Mouse (Mus musculus): ENCODE data around the gene Brca1. TPM values are rescaled to one million over a fixed set of nuclear protein-coding genes. Genes with fewer than 3 reads are reported as not detected.

Gene Brca1
- total and polyA plus RNA-seq, 3 experiments = 35.0 to 175 (median 71.0) TPM

DNA sequence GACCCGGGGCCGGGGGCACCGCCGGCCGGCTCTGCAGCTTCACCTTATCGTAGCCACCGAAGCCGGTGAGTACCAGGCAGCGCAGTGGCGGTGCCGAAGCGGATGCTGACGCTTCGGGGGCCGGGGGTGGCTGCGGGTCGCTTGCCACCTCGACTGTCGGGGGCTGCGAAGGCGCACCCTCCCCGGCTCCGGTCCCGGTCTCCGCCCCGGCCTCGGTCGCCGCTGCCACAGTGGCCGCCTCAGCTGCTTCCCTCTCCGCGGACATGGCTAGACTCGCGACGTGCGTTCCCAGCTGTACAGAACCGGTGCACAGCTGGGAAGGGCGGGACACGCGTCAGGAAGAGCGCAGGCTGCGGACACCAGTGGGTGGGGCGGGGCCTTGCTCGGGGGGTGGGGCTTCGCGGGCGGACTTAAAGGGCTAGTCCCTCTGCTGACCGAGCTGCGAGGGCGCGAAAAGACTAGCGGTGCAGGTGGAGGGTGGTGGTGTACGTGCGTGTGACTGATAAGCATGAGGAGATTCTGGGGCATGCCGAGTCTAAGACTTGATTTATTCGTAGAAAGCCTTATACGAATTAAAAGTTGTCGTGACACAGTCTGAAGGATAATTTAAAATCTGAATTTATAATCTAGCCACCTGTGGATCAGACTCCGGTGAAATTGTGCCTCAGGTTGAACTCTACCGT is 85.7 kb downstream of the Brca1 start, which contains the start of gene Vat1:
Gene Vat1 (minus strand): TSS at position 362 of the 683 bp plus-strand sequence.
- ATAC-seq (ENCODE audit: extremely low read depth, insufficient number of reproducible peaks, low FRiP score, poor library complexity, severe bottlenecking) (no peak), DNase-seq (ENCODE audit: low spot score) (peak; percentile 65)
- no peaks in the 10 kb centered on the region for H3K9me3 ChIP-seq (replicated peaks)
- peaks cover 39% of the 10 kb centered on the region for H3K36me3 ChIP-seq (replicated peaks)
- peak within 1 kb of the TSS; percentile 89 for H3K4me3 ChIP-seq (ENCODE audit: low read depth, low read length)
- peaks cover 2% of the 10 kb centered on the region; the same call in 1 of the 2 replicates for H3K27me3 ChIP-seq (ENCODE audit: insufficient read depth, low read length)
- no peak for TF ChIP-seq GATA2 (IDR thresholded peaks at IDR 0.05; ENCODE audit: borderline replicate concordance, low read depth, low read length)
- TF ChIP-seq TAL1 (conservative IDR thresholded peaks at IDR 0.05; ENCODE audit: low read depth, low read length) = no peak; the same call in 1 of the 2 replicates
- TF ChIP-seq POLR2AphosphoS5 (IDR thresholded peaks at IDR 0.05; ENCODE audit: insufficient replicate concordance, low read depth, low read length) = no peak
- no peak for TF ChIP-seq GATA1 (IDR thresholded peaks at IDR 0.05; ENCODE audit: borderline replicate concordance, low read length)
- no peak for TF ChIP-seq CTCF (IDR thresholded peaks at IDR 0.05; ENCODE audit: low read depth, low read length)
- peaks cover 85% of the 10 kb centered on the region for H3K4me1 ChIP-seq (ENCODE audit: insufficient read depth, low read depth, low read length)

DNA sequence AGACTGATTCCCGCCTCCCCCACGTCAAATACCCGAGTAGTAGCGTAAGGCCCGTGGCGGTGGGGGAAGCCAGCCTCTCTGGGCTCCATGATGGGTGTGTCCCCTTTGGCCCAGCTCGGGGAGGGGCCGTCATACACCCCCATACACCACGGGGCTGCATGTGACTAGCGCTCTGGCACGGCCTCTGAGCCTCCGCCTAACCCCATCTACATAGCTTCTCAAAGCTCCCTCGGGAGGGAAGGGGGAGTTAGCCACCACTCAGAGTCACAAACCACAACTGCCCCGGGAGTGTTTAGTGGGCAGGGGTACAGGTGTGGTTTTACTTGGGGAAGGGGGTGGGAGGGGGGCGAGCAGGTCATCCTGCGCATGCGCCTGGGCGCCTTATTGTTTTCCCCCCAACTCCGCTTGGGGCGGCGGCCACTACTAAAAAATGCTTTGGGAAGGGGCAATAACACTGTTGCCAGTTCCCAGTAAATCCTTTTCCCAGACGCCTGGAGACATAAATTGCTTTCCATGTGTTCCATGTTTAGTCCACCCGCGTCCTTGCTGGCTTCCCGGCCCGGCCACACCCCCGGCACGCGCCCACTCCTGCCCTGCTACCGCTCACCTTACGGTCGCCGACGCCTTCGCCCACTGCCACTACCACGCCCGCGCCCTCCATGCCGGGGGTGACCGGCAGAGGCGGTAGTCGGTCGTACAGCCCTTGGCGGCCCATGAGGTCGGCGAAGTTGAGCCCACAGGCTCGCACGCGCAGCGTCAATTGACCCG is 86.5 kb downstream of the Brca1 start:
- no peaks in the 10 kb centered on the region for H3K27me3 ChIP-seq (ENCODE audit: insufficient read depth, low read length)
- DNase-seq (ENCODE audit: low spot score) = peak; percentile 76
- peaks cover 39% of the 10 kb centered on the region for H3K36me3 ChIP-seq (replicated peaks)
- TF ChIP-seq GATA2 (IDR thresholded peaks at IDR 0.05; ENCODE audit: borderline replicate concordance, low read depth, low read length) = no peak
- TF ChIP-seq TAL1 (conservative IDR thresholded peaks at IDR 0.05; ENCODE audit: low read depth, low read length) = no peak
- no peak for TF ChIP-seq POLR2AphosphoS5 (IDR thresholded peaks at IDR 0.05; ENCODE audit: insufficient replicate concordance, low read depth, low read length)
- TF ChIP-seq GATA1 (IDR thresholded peaks at IDR 0.05; ENCODE audit: borderline replicate concordance, low read length) = no peak
- TF ChIP-seq CTCF (IDR thresholded peaks at IDR 0.05; ENCODE audit: low read depth, low read length) = no peak
- H3K9me3 ChIP-seq (replicated peaks) = no peaks in the 10 kb centered on the region
- peaks cover 82% of the 10 kb centered on the region for H3K4me1 ChIP-seq (ENCODE audit: insufficient read depth, low read depth, low read length)
- peak overlapping the region; percentile 89 for H3K4me3 ChIP-seq (ENCODE audit: low read depth, low read length)
- peak; percentile 69 for ATAC-seq (ENCODE audit: extremely low read depth, insufficient number of reproducible peaks, low FRiP score, poor library complexity, severe bottlenecking)

DNA sequence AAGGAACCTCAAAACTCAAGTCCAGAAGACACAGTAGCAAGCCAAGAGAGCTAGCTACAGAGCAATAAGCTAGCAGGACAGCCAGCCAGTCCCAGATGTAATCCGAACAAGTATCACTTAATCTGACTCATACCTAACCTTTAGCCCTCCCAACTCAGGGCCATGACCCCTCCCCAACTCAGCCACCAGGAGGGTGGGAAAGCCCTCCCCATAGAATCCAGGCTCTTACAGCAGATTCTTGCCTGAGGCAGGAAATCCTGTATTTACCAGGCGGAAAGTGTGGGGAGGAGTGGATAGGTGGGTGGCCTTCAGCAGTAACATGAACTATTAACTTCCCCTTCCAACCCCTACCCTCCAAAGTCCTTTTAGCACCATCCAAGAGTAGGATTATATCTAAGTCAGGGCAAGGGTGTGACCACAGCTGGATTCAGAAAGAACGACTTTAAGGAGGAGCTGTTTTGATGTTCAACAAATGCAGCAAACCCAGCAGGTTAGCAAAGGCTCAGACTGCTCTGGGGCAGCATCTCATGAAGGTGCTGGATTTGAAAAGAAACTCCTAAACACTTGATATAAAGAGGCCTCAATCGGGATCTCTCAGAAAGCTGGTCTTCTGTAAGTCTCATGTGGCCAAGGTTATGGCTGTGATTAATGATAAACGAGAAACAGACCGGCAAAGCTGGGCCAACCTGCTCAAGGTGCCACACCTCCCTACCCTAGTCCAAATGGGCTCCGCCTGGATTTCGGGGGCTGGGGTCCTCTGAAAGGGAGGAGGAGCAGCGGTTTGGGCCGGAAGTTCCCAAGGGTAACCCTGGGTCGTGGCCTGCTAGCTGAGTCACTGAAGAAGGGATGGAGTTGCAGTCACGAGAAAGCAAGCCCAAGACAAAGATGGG is 87.3 kb downstream of the Brca1 start, which contains the start of gene Rnd2:
Gene Rnd2 (plus strand): TSS at position 789 of the 890 bp plus-strand sequence.
- Histone ChIP-seq H3K4me3 (ENCODE audit: low read depth, low read length) (peak within 1 kb of the TSS; percentile 89), H3K9me3 (replicated peaks) (no peaks in the 10 kb centered on the region), H3K36me3 (replicated peaks) (peaks cover 41% of the 10 kb centered on the region), H3K27me3 (ENCODE audit: insufficient read depth, low read length) (no peaks in the 10 kb centered on the region), H3K4me1 (ENCODE audit: insufficient read depth, low read depth, low read length) (peaks cover 83% of the 10 kb centered on the region)
- no peak for ATAC-seq (ENCODE audit: extremely low read depth, insufficient number of reproducible peaks, low FRiP score, poor library complexity, severe bottlenecking)
- TF ChIP-seq TAL1 (conservative IDR thresholded peaks at IDR 0.05; ENCODE audit: low read depth, low read length) (no peak), GATA1 (IDR thresholded peaks at IDR 0.05; ENCODE audit: borderline replicate concordance, low read length) (no peak), POLR2AphosphoS5 (IDR thresholded peaks at IDR 0.05; ENCODE audit: insufficient replicate concordance, low read depth, low read length) (no peak), CTCF (IDR thresholded peaks at IDR 0.05; ENCODE audit: low read depth, low read length) (no peak), GATA2 (IDR thresholded peaks at IDR 0.05; ENCODE audit: borderline replicate concordance, low read depth, low read length) (no peak)
- DNase-seq (ENCODE audit: low spot score) = no peak

DNA sequence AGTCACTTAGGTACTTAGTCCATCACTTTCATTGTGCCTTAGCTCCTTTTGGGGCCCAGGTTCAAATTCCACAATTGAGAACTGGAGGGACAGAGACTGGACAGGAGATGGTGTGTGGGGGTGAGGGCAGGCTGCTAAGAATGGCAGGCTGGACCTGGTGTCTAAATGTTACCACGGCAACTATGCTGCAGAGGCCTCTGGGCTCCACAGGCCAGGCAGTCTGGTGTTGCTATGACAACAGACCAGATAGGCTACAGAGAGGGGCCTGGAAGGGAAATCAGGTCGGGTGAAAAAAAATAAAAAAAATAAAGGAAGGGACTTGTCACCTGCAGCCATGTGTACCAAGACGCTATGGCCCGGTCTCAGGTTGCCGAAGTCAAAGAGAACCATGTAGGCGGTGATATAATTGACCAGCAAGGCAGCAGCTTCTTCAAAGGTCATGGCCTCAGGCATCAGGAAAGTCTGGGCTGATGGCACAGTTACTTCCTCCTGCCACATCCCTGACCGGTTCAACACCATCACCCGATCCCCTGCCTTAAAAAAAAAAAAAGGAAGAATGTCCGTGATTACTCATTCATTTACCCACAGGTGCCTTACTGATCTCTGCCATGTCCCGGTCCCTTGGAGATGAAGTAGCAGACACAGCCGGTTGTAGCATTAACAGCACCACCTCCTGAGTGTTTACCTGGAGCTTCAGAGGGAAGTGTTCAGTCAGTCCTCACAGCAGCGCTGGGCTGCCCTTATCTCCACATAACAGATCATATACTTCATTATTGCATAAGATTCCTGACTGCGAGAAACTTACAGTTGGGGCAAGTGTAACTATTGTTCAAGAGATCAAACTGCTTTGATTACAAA is 88.9 kb downstream of the Brca1 start:
- Histone ChIP-seq H3K36me3 (replicated peaks) (peaks cover 58% of the 10 kb centered on the region), H3K27me3 (ENCODE audit: insufficient read depth, low read length) (no peaks in the 10 kb centered on the region), H3K4me3 (ENCODE audit: low read depth, low read length) (peak overlapping the region; percentile 65; the same call in 1 of the 2 replicates), H3K9me3 (replicated peaks) (no peaks in the 10 kb centered on the region), H3K4me1 (ENCODE audit: insufficient read depth, low read depth, low read length) (peaks cover 88% of the 10 kb centered on the region)
- DNase-seq (ENCODE audit: low spot score) (peak; percentile 50), ATAC-seq (ENCODE audit: extremely low read depth, insufficient number of reproducible peaks, low FRiP score, poor library complexity, severe bottlenecking) (0 out of 2 replicates have a peak, but pooled peaks have one; percentile 15)
- TF ChIP-seq GATA2 (IDR thresholded peaks at IDR 0.05; ENCODE audit: borderline replicate concordance, low read depth, low read length) (no peak), TAL1 (conservative IDR thresholded peaks at IDR 0.05; ENCODE audit: low read depth, low read length) (peak; percentile 80)

DNA sequence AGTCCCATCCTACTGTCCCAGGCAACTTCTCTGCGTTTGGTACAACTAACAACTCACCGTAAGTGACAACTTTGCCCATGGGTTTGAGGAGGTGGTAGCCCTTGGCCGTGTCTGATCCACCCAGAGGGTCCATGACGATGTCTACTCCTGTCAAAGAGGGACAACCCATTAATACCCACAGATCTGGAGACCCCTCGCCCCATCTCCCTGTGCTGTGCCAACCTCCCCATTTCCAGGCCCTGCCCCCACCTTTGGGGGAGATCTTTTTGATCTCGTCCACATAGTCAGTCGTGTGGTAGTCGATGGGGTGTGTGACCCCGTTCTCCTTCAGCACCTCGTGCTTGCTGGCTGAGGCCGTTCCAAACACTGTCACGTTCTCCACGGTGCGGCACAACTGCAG is 89.6 kb downstream of the Brca1 start:
- Histone ChIP-seq H3K9me3 (replicated peaks) (no peaks in the 10 kb centered on the region), H3K27me3 (ENCODE audit: insufficient read depth, low read length) (no peaks in the 10 kb centered on the region), H3K36me3 (replicated peaks) (peaks cover 64% of the 10 kb centered on the region), H3K4me3 (ENCODE audit: low read depth, low read length) (peak overlapping the region; percentile 65; the same call in 1 of the 2 replicates), H3K4me1 (ENCODE audit: insufficient read depth, low read depth, low read length) (peaks cover 88% of the 10 kb centered on the region)
- no peak for TF ChIP-seq GATA2 (IDR thresholded peaks at IDR 0.05; ENCODE audit: borderline replicate concordance, low read depth, low read length)
- TF ChIP-seq TAL1 (conservative IDR thresholded peaks at IDR 0.05; ENCODE audit: low read depth, low read length) = no peak
- no peak for TF ChIP-seq GATA1 (IDR thresholded peaks at IDR 0.05; ENCODE audit: borderline replicate concordance, low read length)
- TF ChIP-seq CTCF (IDR thresholded peaks at IDR 0.05; ENCODE audit: low read depth, low read length) = no peak
- no peak for TF ChIP-seq POLR2AphosphoS5 (IDR thresholded peaks at IDR 0.05; ENCODE audit: insufficient replicate concordance, low read depth, low read length)
- ATAC-seq (ENCODE audit: extremely low read depth, insufficient number of reproducible peaks, low FRiP score, poor library complexity, severe bottlenecking) (no peak), DNase-seq (ENCODE audit: low spot score) (no peak)
